Mouse (Mus musculus): ENCODE measurements around the gene Nfix. TPM values are rescaled to one million over a fixed set of nuclear protein-coding genes. Genes with fewer than 3 reads are reported as not detected.
A peak's percentile ranks its signal among the peaks of the same experiment; 100 is the strongest.

Gene Nfix
- polyA plus RNA-seq, 1 experiment from 2014 or later, result 39.2 TPM

DNA sequence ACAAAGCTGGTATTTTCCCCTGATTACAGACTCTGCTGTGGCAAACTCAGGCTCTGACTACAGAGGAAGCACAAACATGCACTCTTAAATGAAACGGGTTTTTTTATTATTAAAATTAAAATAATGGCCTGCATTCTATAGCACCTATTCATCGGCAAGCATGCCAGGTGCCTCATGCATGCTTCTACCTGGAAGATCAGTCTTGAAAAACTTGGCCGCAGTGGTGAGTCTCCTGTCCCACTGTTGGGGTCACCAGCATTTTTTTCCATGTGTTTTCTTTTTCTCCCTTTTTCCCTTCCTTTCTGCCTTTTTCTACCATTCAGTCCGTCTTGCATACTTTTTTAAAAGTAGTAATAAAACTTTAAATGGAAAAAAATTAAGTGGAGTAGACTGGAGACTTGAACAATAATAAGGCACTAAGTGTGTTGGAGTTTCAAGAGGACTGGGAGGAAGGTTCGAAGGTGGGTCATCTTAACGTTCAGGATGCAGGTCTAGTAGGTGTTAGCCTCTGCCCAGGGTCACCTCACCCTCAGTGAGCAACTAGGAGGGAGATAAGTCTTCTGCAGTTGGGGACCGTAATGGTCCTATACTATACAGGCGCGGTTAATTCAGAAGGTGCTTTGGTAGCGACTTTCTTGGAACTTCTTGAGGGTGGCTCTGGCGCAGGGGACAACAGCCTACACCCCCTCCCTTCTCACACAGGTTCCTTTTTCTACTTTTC, 16.8 kb downstream of the Nfix start:
- 42% methylated on average over 11 of the region's 11 CpGs for WGBS
- H3K9me3 ChIP-seq, result no peaks in the 10 kb centered on the region
- H3K27ac ChIP-seq, result no peak overlapping the region
- H3K9ac ChIP-seq, result no peak overlapping the region
- H3K4me1 ChIP-seq, result peaks cover 79% of the 10 kb centered on the region
- H3K27me3 ChIP-seq, result peaks cover 82% of the 10 kb centered on the region
- H3K36me3 ChIP-seq, result no peaks in the 10 kb centered on the region
- ATAC-seq (ENCODE audit: borderline replicate concordance, extremely low read depth, low FRiP score, low TSS enrichment), result no peak
- no peak overlapping the region for H3K4me2 ChIP-seq
- no peak overlapping the region for H3K4me3 ChIP-seq

- H3K4me3 ChIP-seq, result no peak overlapping the region
- WGBS, result 52% methylated on average over 10 of the region's 10 CpGs
Observed at GRCm38 (mm10) chr8:84782680-84783079, 17.5 kb downstream of the Nfix start.

GRCm38 (mm10) chr8:84781686-84782505, 18.2 kb downstream of the Nfix start:
- WGBS, result 52% methylated on average over 5 of the region's 5 CpGs
- no peak overlapping the region for H3K4me2 ChIP-seq
- H3K9me3 ChIP-seq, result no peaks in the 10 kb centered on the region
- no peak for ATAC-seq (ENCODE audit: borderline replicate concordance, extremely low read depth, low FRiP score, low TSS enrichment)
- no peak overlapping the region for H3K9ac ChIP-seq
- no peak overlapping the region for H3K27ac ChIP-seq
- peaks cover 72% of the 10 kb centered on the region for H3K27me3 ChIP-seq
- H3K4me1 ChIP-seq, result peaks cover 70% of the 10 kb centered on the region
- H3K36me3 ChIP-seq, result no peaks in the 10 kb centered on the region
- no peak overlapping the region for H3K4me3 ChIP-seq

More at GRCm38 (mm10) chr8:84782680-84783079, 17.5 kb downstream of the Nfix start:
- H3K36me3 ChIP-seq, result no peaks in the 10 kb centered on the region
- no peak overlapping the region for H3K27ac ChIP-seq
- H3K27me3 ChIP-seq, result peaks cover 80% of the 10 kb centered on the region
- no peaks in the 10 kb centered on the region for H3K9me3 ChIP-seq
- H3K4me2 ChIP-seq, result no peak overlapping the region
- no peak overlapping the region for H3K9ac ChIP-seq
- H3K4me1 ChIP-seq, result peaks cover 75% of the 10 kb centered on the region
- no peak for ATAC-seq (ENCODE audit: borderline replicate concordance, extremely low read depth, low FRiP score, low TSS enrichment)

DNA sequence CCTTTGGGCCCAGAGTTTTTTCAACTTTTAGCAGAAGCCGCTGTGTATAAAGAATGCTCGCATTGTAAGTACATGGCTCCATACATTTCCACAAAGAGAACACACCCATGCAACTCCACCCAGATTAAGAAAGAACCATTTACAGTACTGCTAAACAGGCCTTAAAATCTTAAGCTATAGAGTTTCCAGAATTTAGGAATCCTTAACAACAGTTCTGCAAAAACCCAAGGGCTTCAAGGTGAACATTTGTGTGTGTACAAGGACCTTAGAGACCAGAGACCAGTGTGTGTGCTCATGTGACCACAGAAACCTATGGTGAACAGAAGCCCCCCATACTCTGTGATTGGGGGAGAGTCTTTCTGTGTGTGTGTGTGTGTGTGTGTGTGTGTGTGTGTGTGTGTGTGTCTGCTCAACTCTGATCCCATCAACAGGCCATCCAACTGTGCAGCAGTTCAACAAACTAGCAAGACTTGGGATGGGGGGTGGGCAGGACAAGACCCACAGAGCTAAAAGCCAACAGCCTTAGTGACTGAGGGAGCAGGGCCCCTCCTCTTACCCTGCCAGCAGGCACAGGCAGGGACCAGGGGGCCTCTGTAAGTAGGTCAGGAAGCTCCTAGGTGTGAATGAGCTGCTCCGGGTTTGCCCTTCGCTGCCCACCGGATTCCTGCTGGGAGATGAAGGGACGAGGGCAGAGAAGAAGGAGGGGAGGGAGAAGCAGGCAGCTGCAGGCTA, 19.0 kb downstream of the Nfix start:
- WGBS, result 50% methylated on average over 6 of the region's 6 CpGs
- Histone ChIP-seq H3K27me3 (peaks cover 70% of the 10 kb centered on the region), H3K4me2 (no peak overlapping the region), H3K27ac (no peak overlapping the region), H3K9me3 (no peaks in the 10 kb centered on the region), H3K9ac (no peak overlapping the region), H3K36me3 (no peaks in the 10 kb centered on the region), H3K4me3 (no peak overlapping the region), H3K4me1 (peaks cover 70% of the 10 kb centered on the region)
- ATAC-seq (ENCODE audit: borderline replicate concordance, extremely low read depth, low FRiP score, low TSS enrichment), result no peak

DNA sequence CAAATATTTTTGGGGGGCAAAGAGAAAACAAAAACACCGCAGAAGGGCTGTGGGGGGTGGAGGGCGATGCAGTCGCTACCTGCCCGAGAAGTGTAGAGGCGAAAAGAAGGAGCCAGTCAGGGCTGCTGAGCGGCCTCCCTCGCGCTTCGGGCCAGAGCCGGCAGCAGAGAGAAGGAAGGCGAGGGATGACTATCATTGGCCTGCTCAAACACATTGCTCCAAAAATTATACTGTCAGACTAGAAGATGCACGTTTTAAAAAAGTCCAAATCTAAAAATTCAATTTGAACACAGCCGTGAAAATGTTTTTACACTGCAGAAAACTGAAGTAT, 20.0 kb downstream of the Nfix start:
- no peaks in the 10 kb centered on the region for H3K36me3 ChIP-seq
- H3K27ac ChIP-seq, result no peak overlapping the region
- H3K4me2 ChIP-seq, result no peak overlapping the region
- H3K4me1 ChIP-seq, result peaks cover 70% of the 10 kb centered on the region
- no peak for ATAC-seq (ENCODE audit: borderline replicate concordance, extremely low read depth, low FRiP score, low TSS enrichment)
- no peak overlapping the region for H3K9ac ChIP-seq
- WGBS, result 46% methylated on average over 13 of the region's 13 CpGs
- peaks cover 69% of the 10 kb centered on the region for H3K27me3 ChIP-seq
- H3K4me3 ChIP-seq, result no peak overlapping the region
- H3K9me3 ChIP-seq, result no peaks in the 10 kb centered on the region

DNA sequence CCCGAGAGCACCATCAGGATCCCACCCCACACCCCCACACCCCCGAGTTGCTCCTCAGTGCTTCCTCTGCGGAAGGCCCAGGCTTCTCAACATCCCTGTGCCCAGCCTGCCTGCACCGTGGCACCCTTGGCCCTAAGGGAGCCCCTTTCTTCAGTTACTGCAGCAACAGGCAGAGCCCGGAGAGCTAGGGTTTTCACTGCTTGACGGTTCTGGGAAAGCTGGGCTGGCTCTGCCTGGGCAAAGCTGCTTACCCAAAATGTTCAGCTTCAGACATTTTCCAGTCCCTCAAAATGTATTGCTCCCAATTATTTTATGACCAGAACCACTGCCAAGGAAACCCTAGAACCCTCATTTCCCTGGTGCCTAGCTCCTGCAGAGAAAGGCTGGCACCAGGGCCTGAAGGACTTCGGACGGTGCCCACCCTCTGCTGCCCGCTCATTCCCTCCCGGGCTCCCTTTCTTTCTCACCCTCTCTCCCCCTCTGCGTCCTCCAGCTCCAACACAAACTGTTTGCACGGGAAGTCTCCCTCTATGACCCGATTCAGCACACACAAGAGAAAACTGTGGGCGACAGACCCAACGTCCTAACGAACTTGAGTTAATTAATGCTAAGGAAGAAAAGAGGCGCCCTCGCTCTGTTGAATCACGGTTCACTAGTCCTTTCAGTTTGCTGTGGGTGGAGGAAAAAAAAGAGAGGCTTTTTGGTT, 20.5 kb downstream of the Nfix start:
- Histone ChIP-seq H3K4me3 (no peak overlapping the region), H3K27me3 (peaks cover 64% of the 10 kb centered on the region), H3K36me3 (no peaks in the 10 kb centered on the region), H3K4me2 (no peak overlapping the region), H3K4me1 (peaks cover 69% of the 10 kb centered on the region), H3K9me3 (no peaks in the 10 kb centered on the region), H3K27ac (no peak overlapping the region), H3K9ac (no peak overlapping the region)
- WGBS, result 32% methylated on average over 19 of the region's 19 CpGs
- ATAC-seq (ENCODE audit: borderline replicate concordance, extremely low read depth, low FRiP score, low TSS enrichment), result no peak

GRCm38 (mm10) chr8:84778638-84779380, 21.3 kb downstream of the Nfix start:
- WGBS, result 23% methylated on average over 11 of the region's 11 CpGs
- H3K27ac ChIP-seq, result no peak overlapping the region; the same call in 1 of the 2 replicates
- H3K36me3 ChIP-seq, result no peaks in the 10 kb centered on the region
- H3K9me3 ChIP-seq, result no peaks in the 10 kb centered on the region
- H3K4me3 ChIP-seq, result no peak overlapping the region
- H3K4me1 ChIP-seq, result peaks cover 66% of the 10 kb centered on the region
- peaks cover 56% of the 10 kb centered on the region for H3K27me3 ChIP-seq
- ATAC-seq (ENCODE audit: borderline replicate concordance, extremely low read depth, low FRiP score, low TSS enrichment), result no peak
- H3K9ac ChIP-seq, result no peak overlapping the region
- peak overlapping the region; percentile 15; the same call in 1 of the 2 replicates for H3K4me2 ChIP-seq

- Histone ChIP-seq H3K36me3 (no peaks in the 10 kb centered on the region), H3K27me3 (peaks cover 48% of the 10 kb centered on the region), H3K9me3 (no peaks in the 10 kb centered on the region), H3K4me1 (peaks cover 74% of the 10 kb centered on the region), H3K9ac (no peak overlapping the region), H3K27ac (no peak overlapping the region; the same call in 1 of the 2 replicates), H3K4me3 (no peak overlapping the region), H3K4me2 (no peak overlapping the region)
- no peak for ATAC-seq (ENCODE audit: borderline replicate concordance, extremely low read depth, low FRiP score, low TSS enrichment)
- WGBS, result 60% methylated on average over 10 of the region's 10 CpGs
Observed at GRCm38 (mm10) chr8:84777899-84778637, 22.1 kb downstream of the Nfix start.

DNA sequence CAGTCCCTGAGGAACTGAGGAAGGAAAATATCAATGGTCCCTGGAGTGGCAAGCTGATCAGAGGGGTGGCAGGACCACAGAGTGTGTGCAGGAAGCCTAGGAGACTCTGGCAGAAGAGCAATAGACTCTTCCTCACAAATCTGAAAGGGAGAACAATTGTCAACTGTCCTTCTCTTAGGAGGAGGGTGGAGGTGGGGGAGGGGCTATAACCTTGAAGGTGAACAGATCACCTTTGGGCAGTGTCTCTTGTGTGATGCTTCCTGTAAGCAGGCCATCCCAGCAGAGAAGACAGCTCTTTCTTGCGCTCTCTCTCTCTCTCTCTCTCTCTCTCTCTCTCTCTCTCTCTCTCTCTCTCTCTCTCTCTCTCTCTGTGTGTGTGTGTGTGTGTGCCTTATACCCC, 23.6 kb downstream of the Nfix start:
- no peak overlapping the region for H3K27ac ChIP-seq
- H3K36me3 ChIP-seq, result no peaks in the 10 kb centered on the region
- no peak overlapping the region for H3K9ac ChIP-seq
- H3K9me3 ChIP-seq, result no peaks in the 10 kb centered on the region
- H3K27me3 ChIP-seq, result peaks cover 33% of the 10 kb centered on the region
- 75% methylated on average over 1 of the region's 1 CpGs for WGBS
- ATAC-seq (ENCODE audit: borderline replicate concordance, extremely low read depth, low FRiP score, low TSS enrichment), result no peak
- peaks cover 85% of the 10 kb centered on the region for H3K4me1 ChIP-seq
- no peak overlapping the region for H3K4me3 ChIP-seq
- no peak overlapping the region for H3K4me2 ChIP-seq

- H3K4me1 ChIP-seq, result peaks cover 87% of the 10 kb centered on the region
- peaks cover 25% of the 10 kb centered on the region for H3K27me3 ChIP-seq
- ATAC-seq (ENCODE audit: borderline replicate concordance, extremely low read depth, low FRiP score, low TSS enrichment), result no peak; the same call in 1 of the 2 replicates
- no peaks in the 10 kb centered on the region for H3K9me3 ChIP-seq
- peak overlapping the region; percentile 10 for H3K9ac ChIP-seq
- H3K27ac ChIP-seq, result peak overlapping the region; percentile 93
- 23% methylated on average over 7 of the region's 7 CpGs for WGBS
- peak overlapping the region; percentile 56 for H3K4me2 ChIP-seq
- no peaks in the 10 kb centered on the region for H3K36me3 ChIP-seq
- 0 out of 2 replicates have a peak overlapping the region, but pooled peaks have one; percentile 8 for H3K4me3 ChIP-seq
Observed at GRCm38 (mm10) chr8:84775621-84776113, 24.5 kb downstream of the Nfix start.
